Mouse (Mus musculus) C2C12 (cell line): ENCODE measurements at regions not wholly inside any gene's neighbourhood (a gene's known extent, or its start where the extent isn't known, plus 50 kb on each side); places are given as distances from the start of the nearest gene placed in this dataset.

ENCODE experiments used
- H3K27me3 ChIP-seq: one replicate; pipeline ENCODE4 v1.6.1; 2011; ENCODE audit not compliant: control insufficient read depth, insufficient read depth, insufficient read length
- H3K36me3 ChIP-seq: one replicate; pipeline ENCODE4 v1.6.1; 2011; ENCODE audit not compliant: control insufficient read depth, insufficient read depth
- H3K4me3 ChIP-seq: one replicate; pipeline ENCODE4 v1.5.1; 2011; ENCODE audit warnings: mild to moderate bottlenecking, control low read depth; ENCODE audit not compliant: poor library complexity, insufficient read depth, severe bottlenecking
- H3K79me2 ChIP-seq: one replicate; pipeline ENCODE4 v1.6.1; 2011; ENCODE audit not compliant: control insufficient read depth, insufficient read depth
- H3K79me3 ChIP-seq: one replicate; pipeline ENCODE4 v1.6.1; 2011; ENCODE audit warnings: low read depth, control low read depth
- H3ac ChIP-seq: one replicate; pipeline ENCODE3; 2011; ENCODE audit warnings: low read depth; ENCODE audit not compliant: control insufficient read depth, insufficient read length
- CEBPB ChIP-seq: IDR thresholded peaks from one replicate; pipeline ENCODE4 v1.6.1; 2011; ENCODE audit warnings: low read depth, mild to moderate bottlenecking, control low read depth, moderate library complexity
- CTCF ChIP-seq: IDR thresholded peaks from one replicate; pipeline ENCODE4 v1.5.1; 2011; ENCODE audit not compliant: control insufficient read depth, insufficient read depth, insufficient read length
- FOSL1 ChIP-seq: IDR thresholded peaks from one replicate; pipeline ENCODE4 v1.8.0; 2011; ENCODE audit warnings: mild to moderate bottlenecking, low read length; ENCODE audit not compliant: poor library complexity, insufficient read depth, severe bottlenecking
- MAX ChIP-seq: IDR thresholded peaks from one replicate; pipeline ENCODE4 v1.6.1; 2011; ENCODE audit warnings: mild to moderate bottlenecking, control low read depth
- MYOD1 ChIP-seq: IDR thresholded peaks from one replicate; pipeline ENCODE4 v1.6.1; 2011; ENCODE audit warnings: low read depth; ENCODE audit not compliant: control insufficient read depth, insufficient read length
- MYOG ChIP-seq: IDR thresholded peaks from one replicate; pipeline ENCODE4 v1.6.1; 2011; ENCODE audit not compliant: control insufficient read depth, insufficient read length; ENCODE audit errors: extremely low read depth
- USF1 ChIP-seq: IDR thresholded peaks from one replicate; pipeline ENCODE4 v1.6.1; 2011; ENCODE audit warnings: low read depth, mild to moderate bottlenecking, control low read depth, moderate library complexity

DNA sequence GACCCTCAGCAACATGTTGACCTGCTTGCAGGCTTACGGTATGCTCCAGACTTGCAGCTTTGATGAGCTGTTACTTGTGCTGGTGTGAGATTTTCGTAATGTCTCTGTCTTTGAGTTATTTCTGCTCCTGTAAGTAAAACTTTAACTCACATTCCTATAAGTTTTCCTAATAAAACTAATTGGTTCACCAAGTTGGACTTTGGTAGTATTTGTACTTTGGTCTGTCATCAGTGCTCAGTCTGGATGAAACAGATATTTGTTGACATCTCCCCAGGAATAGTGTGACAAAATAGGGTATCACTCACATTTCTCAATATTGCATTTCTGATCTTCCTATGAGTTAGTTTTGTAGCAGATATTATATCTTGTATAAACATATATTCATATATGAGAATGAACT is 313.3 kb downstream of the Zfp619 start:
- Histone ChIP-seq H3K79me3 (no peaks in the 10 kb centered on the region), H3K4me3 (no peak overlapping the region), H3K79me2 (no peaks in the 10 kb centered on the region), H3ac (no peak overlapping the region), H3K27me3 (no peaks in the 10 kb centered on the region), H3K36me3 (no peaks in the 10 kb centered on the region)
- TF ChIP-seq USF1 (no peak), MYOG (no peak), FOSL1 (no peak), CEBPB (no peak), CTCF (no peak), MYOD1 (no peak), MAX (no peak)

- TF ChIP-seq USF1, result no peak
- no peak for TF ChIP-seq CTCF
- no peak for TF ChIP-seq MYOD1
- no peak for TF ChIP-seq CEBPB
- no peak for TF ChIP-seq FOSL1
- no peak for TF ChIP-seq MYOG
- no peak for TF ChIP-seq MAX
- no peak overlapping the region for H3ac ChIP-seq
- H3K79me2 ChIP-seq, result no peaks in the 10 kb centered on the region
- H3K27me3 ChIP-seq, result no peaks in the 10 kb centered on the region
- no peaks in the 10 kb centered on the region for H3K36me3 ChIP-seq
- H3K79me3 ChIP-seq, result no peaks in the 10 kb centered on the region
- no peak overlapping the region for H3K4me3 ChIP-seq
These were observed 324.4 kb downstream of the Zfp619 start for GRCm38 (mm10) chr7:39841988-39842387.

GRCm38 (mm10) chr7:39847914-39848782 is 330.6 kb downstream of the Zfp619 start:
- H3K36me3 ChIP-seq, result no peaks in the 10 kb centered on the region
- no peaks in the 10 kb centered on the region for H3K79me3 ChIP-seq
- H3K79me2 ChIP-seq, result no peaks in the 10 kb centered on the region
- no peak overlapping the region for H3K4me3 ChIP-seq
- no peaks in the 10 kb centered on the region for H3K27me3 ChIP-seq
- no peak overlapping the region for H3ac ChIP-seq
- TF ChIP-seq CEBPB (no peak), FOSL1 (no peak), CTCF (no peak), USF1 (no peak), MYOD1 (no peak), MYOG (no peak), MAX (no peak)

DNA sequence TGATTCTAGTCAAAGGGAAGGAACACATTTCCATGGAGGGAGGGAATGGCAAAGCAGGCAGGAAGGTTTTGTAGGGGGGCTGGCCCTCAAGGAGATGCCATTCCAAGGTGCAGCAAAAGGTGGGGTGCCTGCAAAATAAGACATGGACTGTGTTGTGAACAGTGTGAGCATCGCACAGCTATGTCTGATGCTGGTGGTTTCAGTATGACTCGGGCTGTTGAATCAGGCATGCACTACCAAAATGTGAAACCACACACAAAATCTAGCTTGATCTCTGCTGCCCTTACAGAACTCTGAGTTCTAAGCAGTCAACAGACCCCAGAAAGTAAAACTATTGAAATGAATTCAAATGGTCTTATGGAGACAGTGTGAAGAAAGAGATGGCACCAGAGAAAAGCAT is 339.7 kb downstream of the Zfp619 start:
- H3K4me3 ChIP-seq, result no peak overlapping the region
- no peaks in the 10 kb centered on the region for H3K27me3 ChIP-seq
- no peak overlapping the region for H3ac ChIP-seq
- no peak for TF ChIP-seq MYOG
- TF ChIP-seq USF1, result no peak
- no peak for TF ChIP-seq CEBPB
- TF ChIP-seq CTCF, result no peak
- TF ChIP-seq FOSL1, result no peak
- no peak for TF ChIP-seq MAX
- no peak for TF ChIP-seq MYOD1
- no peaks in the 10 kb centered on the region for H3K79me2 ChIP-seq
- no peaks in the 10 kb centered on the region for H3K36me3 ChIP-seq
- no peaks in the 10 kb centered on the region for H3K79me3 ChIP-seq

GRCm38 (mm10) chr7:39862835-39863234 is 345.3 kb downstream of the Zfp619 start:
- Histone ChIP-seq H3K36me3 (no peaks in the 10 kb centered on the region), H3K4me3 (no peak overlapping the region), H3K79me2 (no peaks in the 10 kb centered on the region), H3ac (no peak overlapping the region), H3K79me3 (no peaks in the 10 kb centered on the region), H3K27me3 (no peaks in the 10 kb centered on the region)
- TF ChIP-seq CEBPB (no peak), MYOG (no peak), CTCF (no peak), FOSL1 (no peak), MAX (no peak), USF1 (no peak), MYOD1 (no peak)

DNA sequence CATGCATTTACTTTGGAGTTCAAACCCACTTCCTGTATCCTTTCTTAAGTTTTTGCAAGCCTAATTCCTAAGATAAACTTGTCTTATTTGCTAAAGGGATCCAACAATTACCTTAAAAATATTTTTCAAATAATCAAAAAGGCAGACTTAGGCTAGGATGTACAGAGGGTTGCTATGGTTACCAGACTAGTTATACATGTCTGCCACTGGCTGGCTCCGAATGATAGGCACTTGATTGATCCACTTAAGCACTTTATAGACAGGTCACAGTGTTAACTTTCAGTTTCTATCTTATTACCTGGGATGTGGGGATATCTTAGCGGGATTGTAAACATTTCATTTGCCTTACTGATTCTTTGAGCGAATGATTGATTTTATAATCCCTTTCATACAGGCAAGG is 346.6 kb downstream of the Zfp619 start:
- Histone ChIP-seq H3K27me3 (no peaks in the 10 kb centered on the region), H3K79me2 (no peaks in the 10 kb centered on the region), H3K79me3 (no peaks in the 10 kb centered on the region), H3K4me3 (no peak overlapping the region), H3ac (no peak overlapping the region), H3K36me3 (no peaks in the 10 kb centered on the region)
- TF ChIP-seq FOSL1 (no peak), CTCF (no peak), MYOG (no peak), MAX (no peak), USF1 (no peak), CEBPB (no peak), MYOD1 (no peak)
